Mouse (Mus musculus): ENCODE data around the gene Igsf3.

GRCm38 (mm10) chr3:101367372-101367771, 9.5 kb upstream of the Igsf3 start:
- no peak for TF ChIP-seq POLR2A (IDR thresholded peaks at IDR 0.05; ENCODE audit: low read depth, low read length)
- no peak for TF ChIP-seq CTCF (IDR thresholded peaks at IDR 0.05; ENCODE audit: borderline replicate concordance, insufficient read depth, low read length)
